Mouse (Mus musculus) yolk sac, embryonic 10.5 days (tissue): ENCODE measurements around the gene Axin1.
A peak's percentile ranks its signal among the peaks of the same experiment; 100 is the strongest.

Experiments used
- DNase-seq: peaks from one replicate; pipeline ENCODE4 v3.0.0-alpha.2; 2017; ENCODE audit warnings: low spot score

Axin1 gene

GRCm38 (mm10) chr17:26239551-26239950 lies 101.1 kb downstream of the Axin1 start:
- no peak for DNase-seq

- DNase-seq = no peak
Observed at GRCm38 (mm10) chr17:26240120-26240790, 101.8 kb downstream of the Axin1 start.

GRCm38 (mm10) chr17:26240990-26241389 lies 102.5 kb downstream of the Axin1 start:
- DNase-seq = no peak

GRCm38 (mm10) chr17:26243471-26244100 lies 105.1 kb downstream of the Axin1 start:
- DNase-seq = no peak

GRCm38 (mm10) chr17:26244101-26244841 lies 105.8 kb downstream of the Axin1 start, which contains the start of gene Fam234a:
Gene Fam234a (minus strand): TSS chr17:26244242.
- peak; percentile 97 for DNase-seq
